14 mouse cellular contexts compared by ENCODE assay signal in the genomic region with DNA sequence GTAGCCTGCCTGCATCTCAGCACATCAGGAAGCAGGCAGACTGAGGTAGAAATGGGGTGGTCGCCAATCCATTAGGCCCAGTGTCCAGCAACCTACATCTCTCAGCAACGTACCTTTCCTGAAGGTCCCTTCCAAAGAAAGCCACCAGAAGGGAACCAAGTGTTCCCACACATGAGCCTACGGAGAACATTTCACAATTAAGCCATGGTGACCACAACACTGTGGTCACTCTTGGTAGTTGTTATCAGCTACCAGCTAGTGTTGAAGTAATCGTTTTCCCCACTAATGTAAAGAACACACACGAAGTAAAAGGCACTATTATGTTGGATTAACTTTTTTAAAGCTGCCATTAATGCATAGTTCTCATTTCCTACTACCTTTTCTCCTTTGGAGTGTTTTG.
"Had no signal": no experiment of that assay in that cellular context is flagged by ENCODE, and none has a peak within 500 bp of the region (broad histone marks: within the 10 kb centered on the region; RNA-seq: fewer than 3 reads in every experiment).

No protein-coding gene starts in this region.

- H3K4me2 ChIP-seq: limb, embryonic 12.5 days; liver, embryonic 15.5 days; midbrain, embryonic 13.5 days; neural tube, embryonic 15.5 days; stomach, embryonic 15.5 days had no signal

- H3K27ac ChIP-seq: kidney, postnatal 0 days; limb, embryonic 12.5 days; liver, embryonic 15.5 days; midbrain, embryonic 13.5 days; neural tube, embryonic 15.5 days; stomach, embryonic 15.5 days had no signal

- DNase-seq: kidney, adult 11 months; kidney, adult 9 months; kidney, postnatal 36 days; layer of hippocampus, adult 9-11 months; layer of hippocampus, postnatal 36 days; right cerebral cortex, postnatal 4 days; thymus, postnatal 36 days had no signal

- H3K4me3 ChIP-seq: limb, embryonic 12.5 days; liver, embryonic 15.5 days; midbrain, embryonic 13.5 days; myocyte; neural tube, embryonic 15.5 days; stomach, embryonic 15.5 days had no signal

- H3K9ac ChIP-seq: limb, embryonic 12.5 days; liver, embryonic 15.5 days; midbrain, embryonic 13.5 days; neural tube, embryonic 15.5 days; stomach, embryonic 15.5 days had no signal

- H3K27me3 ChIP-seq: limb, embryonic 12.5 days; liver, embryonic 15.5 days; midbrain, embryonic 13.5 days; neural tube, embryonic 15.5 days; stomach, embryonic 15.5 days had no signal

- ATAC-seq: midbrain, embryonic 13.5 days had no signal

- H3K4me1 ChIP-seq: neural tube, embryonic 15.5 days had no signal

- H3K9me3 ChIP-seq: limb, embryonic 12.5 days; liver, embryonic 15.5 days; midbrain, embryonic 13.5 days; neural tube, embryonic 15.5 days; stomach, embryonic 15.5 days had no signal

- H3K36me3 ChIP-seq: limb, embryonic 12.5 days; liver, embryonic 15.5 days; midbrain, embryonic 13.5 days; neural tube, embryonic 15.5 days; stomach, embryonic 15.5 days had no signal
